Mouse (Mus musculus): Measurements from ENCODE around the gene Sorbs1.

GRCm38 (mm10) chr19:40407186-40407585, 106.4 kb downstream of the Sorbs1 start:
- TF ChIP-seq POLR2A (IDR thresholded peaks at IDR 0.05; ENCODE audit: insufficient read depth, low read length) (no peak), CTCF (IDR thresholded peaks at IDR 0.05; ENCODE audit: low read depth, low read length) (no peak)
